Mouse (Mus musculus): ENCODE measurements at regions not wholly inside any gene's neighbourhood (a gene's known extent, or its start where the extent isn't known, plus 50 kb on each side); places are given as distances from the start of the nearest gene placed in this dataset.

DNA sequence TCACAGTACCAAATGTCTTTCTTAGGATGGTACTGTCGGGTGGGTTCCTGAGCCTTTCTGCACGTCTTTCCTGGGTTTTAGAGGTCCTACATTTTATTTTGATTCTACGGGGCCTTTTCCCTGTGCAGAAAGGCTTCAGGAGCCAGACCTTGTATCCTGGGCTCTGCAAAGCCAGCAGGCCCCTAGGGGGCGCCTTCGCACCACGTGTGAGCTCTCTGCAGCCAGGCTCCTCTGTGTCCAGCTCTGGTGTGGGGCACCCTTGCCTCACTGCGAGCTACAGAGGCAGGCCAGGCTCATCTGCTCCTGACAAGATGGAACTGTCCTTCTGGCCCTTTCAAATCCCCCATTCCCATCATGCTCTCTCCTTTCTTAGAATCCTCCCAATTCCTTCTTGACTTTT is 53.3 kb upstream of the Usp3 start:
- DNase-seq (ENCODE audit: low spot score in 2 of 2), result peak; percentile 88 to 92

DNA sequence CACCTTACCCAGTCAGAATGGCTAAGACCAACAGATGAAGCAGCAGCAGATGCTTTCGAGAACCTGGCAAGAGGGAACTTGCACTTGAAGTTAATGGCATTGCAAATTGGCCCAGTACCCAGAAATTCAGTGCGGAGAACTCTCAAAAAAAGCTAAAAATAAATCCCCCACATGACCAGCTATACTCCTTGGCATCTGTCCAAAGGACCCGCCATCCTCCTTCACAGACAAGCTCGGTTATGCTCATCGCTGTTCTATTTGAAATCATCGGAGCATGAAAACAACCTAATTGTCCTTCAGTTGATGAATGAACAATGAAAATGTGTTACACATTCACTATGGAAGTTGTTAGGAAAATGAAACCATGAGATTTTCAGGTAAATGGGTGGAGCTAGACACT is 58.4 kb upstream of the Usp3 start:
- DNase-seq (ENCODE audit: low spot score in 2 of 2), result no peak

DNA sequence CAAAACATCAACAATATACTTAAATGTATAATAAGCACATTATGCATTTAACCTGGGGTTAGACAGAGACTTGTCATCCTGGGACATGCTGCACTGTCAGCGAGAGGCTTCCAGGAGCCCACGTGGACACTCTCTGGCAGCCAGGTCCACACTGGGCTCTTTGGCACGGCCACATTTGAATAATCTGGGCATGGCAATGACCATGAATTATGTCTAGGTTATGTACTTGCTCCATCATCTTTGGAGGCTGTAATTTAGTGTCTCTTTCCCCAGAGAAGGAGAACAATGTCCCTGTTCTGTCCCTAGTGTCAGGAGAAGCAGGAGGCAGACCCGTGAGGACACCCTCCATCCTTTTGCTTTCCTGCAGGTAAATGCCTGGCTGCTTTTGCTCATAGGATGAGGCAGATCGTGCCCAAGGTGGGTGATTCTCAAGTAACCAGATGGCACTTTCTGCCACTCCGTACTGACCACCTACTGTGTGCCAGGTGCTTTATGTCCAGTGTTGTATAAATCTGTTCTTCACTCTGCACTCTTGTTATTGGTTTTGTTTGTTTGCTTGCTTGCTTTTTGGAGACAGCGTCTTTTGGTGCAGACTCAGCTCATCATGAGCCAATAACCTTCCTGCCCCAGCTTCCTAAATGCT is 56.2 kb upstream of the Car12 start:
- DNase-seq (ENCODE audit: low spot score in 2 of 2), result no peak

DNA sequence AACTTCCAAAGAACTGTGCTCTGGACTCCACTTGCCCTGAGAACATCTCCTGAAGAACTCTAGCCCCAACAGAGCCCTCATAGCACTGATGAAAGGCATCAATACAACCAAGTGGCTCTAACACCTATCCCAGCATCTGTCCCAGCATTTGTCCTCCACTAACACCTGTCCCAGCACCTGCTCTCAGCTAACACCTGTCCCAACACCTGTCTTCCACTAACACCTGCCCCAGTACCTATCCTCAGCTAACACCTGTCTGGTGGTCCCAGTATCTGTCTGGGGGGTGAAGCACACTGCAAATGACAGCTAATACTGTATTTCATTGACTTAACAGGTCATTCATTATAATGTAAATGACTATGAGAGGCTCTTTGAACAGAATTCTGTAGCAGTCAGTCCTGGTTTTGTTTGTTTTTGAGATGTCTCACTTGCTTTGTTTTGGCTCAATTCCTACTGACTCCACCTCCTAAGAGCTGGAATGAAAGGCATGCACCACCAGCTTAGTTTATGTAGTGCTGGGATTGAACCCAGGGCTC is 54.7 kb upstream of the Car12 start:
- DNase-seq (ENCODE audit: low spot score in 2 of 2), result no peak

DNA sequence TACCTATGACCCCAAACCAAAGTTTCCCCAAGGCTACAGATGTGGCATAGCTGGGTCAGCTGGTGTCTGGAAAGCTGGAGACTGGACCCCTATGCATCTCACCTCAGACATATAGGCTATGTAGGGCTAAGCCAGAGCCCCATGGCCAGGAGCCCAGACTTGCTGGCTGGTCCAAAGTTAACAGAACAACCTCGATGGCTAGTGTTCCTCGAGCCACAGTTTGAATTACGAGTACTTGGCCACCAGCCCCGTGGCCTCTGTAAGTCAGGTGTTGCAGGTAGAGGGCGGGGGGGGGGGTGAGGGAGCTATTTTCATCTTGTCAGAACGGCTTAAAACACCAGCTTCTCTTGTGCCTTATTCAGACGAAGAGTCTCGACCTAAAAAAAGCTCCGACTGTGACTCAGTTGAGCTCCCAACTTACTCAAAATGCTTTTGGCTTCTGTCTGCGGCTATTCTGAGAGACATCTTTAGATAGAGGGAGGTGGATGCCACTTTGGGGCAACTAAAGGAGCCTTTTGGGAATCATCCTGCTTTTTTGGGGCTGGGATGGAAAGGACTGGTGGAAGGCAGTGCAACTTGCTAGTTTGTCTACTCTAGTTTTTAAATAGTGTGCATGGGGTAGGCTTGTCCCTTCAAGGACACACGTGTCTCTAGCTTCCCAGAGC is 53.6 kb upstream of the Car12 start:
- DNase-seq (ENCODE audit: low spot score in 2 of 2), result peak; percentile 39 to 67

DNA sequence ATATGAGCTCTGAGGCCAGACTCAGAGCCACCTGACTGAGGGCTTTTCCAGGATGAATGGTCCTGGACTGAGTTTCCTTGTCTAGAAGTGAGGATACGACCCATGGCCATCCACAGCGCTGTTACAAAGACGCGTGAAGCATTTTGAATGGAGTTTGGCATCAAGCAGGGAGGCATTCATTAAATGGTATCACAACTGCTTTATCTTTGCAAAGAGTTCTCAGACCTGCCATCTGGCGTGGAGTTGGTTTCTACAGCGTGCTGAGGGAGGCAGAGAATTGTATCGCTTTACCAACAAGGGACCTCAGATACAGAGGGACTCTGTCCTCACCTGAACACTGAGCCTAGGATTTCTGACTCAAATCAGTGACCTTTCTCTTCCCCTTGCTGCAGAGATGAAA is 51.9 kb upstream of the Car12 start:
- DNase-seq (ENCODE audit: low spot score in 2 of 2), result peak in 1 of 2 experiments; percentile 28

DNA sequence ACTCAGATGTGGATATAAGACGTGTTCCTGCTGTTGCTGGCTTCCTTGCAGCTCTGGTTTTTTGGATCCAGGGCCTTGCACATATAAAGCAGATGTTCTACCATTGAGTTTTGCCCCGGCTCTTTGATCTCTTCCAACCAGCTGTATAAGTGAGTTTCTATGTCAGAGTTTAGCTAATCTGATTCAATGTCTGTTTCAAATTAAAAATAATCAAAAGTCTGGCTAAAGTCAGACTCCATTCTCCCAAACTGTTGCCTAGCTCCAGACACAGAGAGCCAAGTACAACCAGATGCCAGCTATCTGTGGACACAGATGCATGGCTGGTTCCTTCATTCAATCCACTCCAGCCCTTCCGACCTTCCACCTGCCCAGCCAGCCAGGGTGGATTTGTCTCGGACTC is 51.0 kb upstream of the Car12 start:
- DNase-seq (ENCODE audit: low spot score in 2 of 2), result no peak

Data from frontal cortex, postnatal 36 days (tissue).